Mouse (Mus musculus) neural tube, embryonic 11.5 days (tissue): Measurements from ENCODE around the gene Gm47283. TPM values are rescaled to one million over a fixed set of nuclear protein-coding genes. Genes with fewer than 3 reads are reported as not detected.
"Not testable (repeated sequence)": the region's sequence is repeated elsewhere in the genome, so short reads cannot be mapped to it uniquely, and the experiment has no call there.

Source experiments
- ATAC-seq: fragments of 200-750 bp; cut with Nextera tagmentation; 2 replicates; pipeline ENCODE4 v1.8.0; 2017; ENCODE audit warnings: moderate number of reproducible peaks, mild to moderate bottlenecking, moderate TSS enrichment, moderate library complexity; ENCODE audit not compliant: insufficient read depth, low FRiP score, low TSS enrichment
- DNase-seq: peaks from one replicate; pipeline ENCODE4 v3.0.0-alpha.2; 2015; ENCODE audit warnings: low spot score
- H3K27ac ChIP-seq: fragments of 300-500 bp; sonication (generic); 2 replicates; pipeline ENCODE4 v1.5.1; 2014; ENCODE audit warnings: low read depth, mild to moderate bottlenecking, low read length
- H3K27me3 ChIP-seq: fragments of 300-500 bp; sonication (generic); 2 replicates; pipeline ENCODE4 v1.6.1; 2014; ENCODE audit warnings: mild to moderate bottlenecking, low read length, mixed read lengths; ENCODE audit not compliant: control insufficient read depth, insufficient read depth
- H3K36me3 ChIP-seq: fragments of 300-500 bp; sonication (generic); 2 replicates; pipeline ENCODE4 v1.6.1; 2014; ENCODE audit warnings: mild to moderate bottlenecking, low read length, moderate library complexity, mixed read lengths; ENCODE audit not compliant: control insufficient read depth, insufficient read depth
- H3K4me1 ChIP-seq: fragments of 300-500 bp; sonication (generic); 2 replicates; pipeline ENCODE4 v1.6.1; 2014; ENCODE audit warnings: low read length, mixed read lengths; ENCODE audit not compliant: control insufficient read depth, insufficient read depth
- H3K4me2 ChIP-seq: fragments of 300-500 bp; sonication (generic); 2 replicates; pipeline ENCODE4 v1.6.1; 2014; ENCODE audit warnings: low read depth, mild to moderate bottlenecking, moderate library complexity
- H3K4me3 ChIP-seq: fragments of 300-500 bp; sonication (generic); 2 replicates; pipeline ENCODE4 v1.5.1; 2014; ENCODE audit warnings: low read depth, low read length
- H3K9ac ChIP-seq: fragments of 300-500 bp; sonication (generic); 2 replicates; pipeline ENCODE4 v1.6.1; 2014; ENCODE audit warnings: mild to moderate bottlenecking, low read length
- H3K9me3 ChIP-seq: fragments of 300-500 bp; sonication (generic); 2 replicates; pipeline ENCODE4 v1.6.1; 2016; ENCODE audit warnings: low read length; ENCODE audit not compliant: control insufficient read depth
- WGBS: fragments of 180-500 bp; shearing (Covaris S2); extraction: QIAGEN DNeasy Blood & Tissue Kit; methylation state at CpG from one replicate; pipeline ENCODE4 v1.1.7; 2014; 5-methylcytosine and 5-hydroxymethylcytosine counted together
- polyA plus RNA-seq: library from polyadenylated mRNA; unstranded; fragments of >200 nt; fragmentation: Nextera tagmentation; extraction: Ambion mirVana; gene quantifications from 2 replicates; pipeline ENCODE4 v1.2.1, GENCODE M21; 2014

Gene Gm47283
- polyA plus RNA-seq, 1 experiment from 2014 or later: not detected

DNA sequence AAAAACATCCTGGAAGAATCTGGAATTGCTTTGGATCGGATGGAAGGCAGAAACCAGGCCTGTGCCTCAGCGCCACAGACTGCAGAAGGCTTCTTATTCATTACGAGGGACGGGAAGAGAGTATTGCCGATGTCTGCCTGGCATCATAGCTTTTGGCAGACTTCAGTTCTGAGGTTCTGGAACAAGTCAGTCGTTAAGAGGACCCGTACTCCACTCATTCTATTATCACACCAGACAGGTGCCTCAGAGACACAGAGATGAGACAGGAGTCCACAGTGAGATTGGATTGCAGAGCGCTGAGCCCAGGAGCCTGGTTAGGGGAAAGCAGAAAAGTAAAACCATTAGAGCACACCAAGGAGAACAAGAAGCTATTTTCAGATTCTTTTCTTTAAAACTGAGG, 54.5 kb downstream of the Gm47283 start, which contains the start of gene Gm21748:
Gm21748 (minus strand) TSS at position 101 of the 400 bp plus-strand sequence.
- ATAC-seq, DNase-seq, H3K4me2 ChIP-seq, H3K9ac ChIP-seq, H3K27ac ChIP-seq, H3K4me3 ChIP-seq, H3K4me1 ChIP-seq, H3K27me3 ChIP-seq, H3K9me3 ChIP-seq, H3K36me3 ChIP-seq: not testable (repeated sequence)
- no CpG with 5 or more reads among the region's 8 CpGs for WGBS

Other genes with a start within 250 kb of the Gm47283 start
- not detected in 2 replicates for gene Gm21860, start 29.9 kb upstream of the Gm47283 start, polyA plus RNA-seq
- not detected in 2 replicates for gene Gm21748, start 54.4 kb downstream of the Gm47283 start, polyA plus RNA-seq